Mouse (Mus musculus) lung, postnatal 0 days (tissue): Measurements from ENCODE around the gene Zmym5.

Experiments
- CTCF ChIP-seq: IDR thresholded peaks from 2 replicates; pipeline ENCODE4 v1.5.1; 2016; ENCODE audit warnings: antibody characterized with exemption, mild to moderate bottlenecking
- EP300 ChIP-seq: IDR thresholded peaks from 2 replicates; pipeline ENCODE4 v1.6.1; 2016; ENCODE audit warnings: antibody characterized with exemption, mild to moderate bottlenecking, control low read depth

DNA sequence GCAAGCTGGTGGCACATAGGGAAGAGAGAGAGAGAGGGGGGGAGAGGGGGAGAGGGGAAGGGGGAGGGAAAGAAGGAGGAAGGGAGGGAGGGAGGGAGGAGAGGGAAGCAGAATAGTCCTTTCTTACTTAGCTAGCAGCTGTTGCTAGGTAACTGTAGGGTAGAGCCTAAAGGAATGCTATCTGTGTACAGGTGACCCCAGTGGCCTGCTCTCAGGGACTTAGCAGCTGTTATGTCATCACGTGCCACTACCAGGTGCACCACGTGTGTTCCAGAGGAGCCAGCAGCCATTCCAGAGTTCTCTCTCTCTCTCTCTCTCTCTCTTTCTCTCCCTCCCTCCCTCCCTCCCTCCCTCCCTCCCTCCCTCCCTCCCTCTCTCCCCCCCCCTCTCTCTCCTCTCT is 33.0 kb upstream of the Zmym5 start:
- no peak for TF ChIP-seq EP300
- TF ChIP-seq CTCF, result no peak
